ENCODE assay signal across 39 mouse cellular contexts in genomic region chr16:27354464-27354863, GRCm38 (mm10). TPM values are rescaled to one million over a fixed set of nuclear protein-coding genes. Genes with fewer than 3 reads are reported as not detected.
DNase-seq lines count a peak whose midpoint lies in the region; ATAC-seq and TF ChIP-seq lines count a peak whose summit lies in the region.
"Had no signal": no experiment of that assay in that cellular context is flagged by ENCODE, and none has a peak within 500 bp of the region (broad histone marks: within the 10 kb centered on the region; RNA-seq: fewer than 3 reads in every experiment).

No protein-coding gene starts in this region.

- no peak for TF ChIP-seq CTCF in spleen, adult 2 months (IDR thresholded peaks at IDR 0.05; ENCODE audit: extremely low read depth, insufficient read depth, insufficient read length, insufficient replicate concordance)

- H3K27me3 ChIP-seq in spleen, adult 2 months (ENCODE audit: control insufficient read depth, insufficient read depth, low read length): no peaks in the 10 kb centered on the region
- H3K27me3 ChIP-seq: heart, embryonic 13.5 days; hindbrain, embryonic 15.5 days; intestine, embryonic 15.5 days; stomach, embryonic 15.5 days had no signal

- H3K4me3 ChIP-seq in spleen, adult 2 months (ENCODE audit: extremely low read depth, insufficient read depth, insufficient read length): no peak overlapping the region
- H3K4me3 ChIP-seq: gastrocnemius, adult 2 months; heart, embryonic 13.5 days; hindbrain, embryonic 10.5 days; hindbrain, embryonic 15.5 days; intestine, embryonic 15.5 days; stomach, embryonic 15.5 days had no signal

- peak; percentile 60 for ATAC-seq in CD4-positive, CD25-positive, alpha-beta regulatory T cell, adult 4 months
- ATAC-seq: forebrain, embryonic 14.5 days; intestine, embryonic 15.5 days; midbrain, embryonic 16.5 days had no signal

- no peaks in the 10 kb centered on the region for H3K36me3 ChIP-seq in spleen, adult 2 months (ENCODE audit: control insufficient read depth, insufficient read depth, low read length)
- H3K36me3 ChIP-seq: heart, embryonic 13.5 days; hindbrain, embryonic 10.5 days; hindbrain, embryonic 15.5 days; intestine, embryonic 15.5 days; stomach, embryonic 15.5 days had no signal

- TF ChIP-seq POLR2A in spleen, adult 2 months (IDR thresholded peaks at IDR 0.05; ENCODE audit: low read depth, low read length): no peak

- peak overlapping the region; percentile 23; the same call in 1 of the 2 replicates for H3K27ac ChIP-seq in spleen, adult 2 months (ENCODE audit: insufficient read depth, low read length)
- H3K27ac ChIP-seq: gastrocnemius, adult 2 months; heart, embryonic 13.5 days; hindbrain, embryonic 10.5 days; hindbrain, embryonic 15.5 days; intestine, embryonic 15.5 days; liver, embryonic 14.5 days; stomach, embryonic 15.5 days had no signal

- H3K4me1 ChIP-seq in spleen, adult 2 months (ENCODE audit: control insufficient read depth, insufficient read depth, insufficient read length): peaks cover 5% of the 10 kb centered on the region
- H3K4me1 ChIP-seq: heart, embryonic 13.5 days; hindbrain, embryonic 10.5 days; hindbrain, embryonic 15.5 days; intestine, embryonic 15.5 days; stomach, embryonic 15.5 days had no signal

- peak; percentile 3 to 17 for DNase-seq in spleen, adult 2 months (ENCODE audit: low read depth in 1 of 2, low spot score in 2 of 2)
- DNase-seq in spleen, adult 12 weeks (ENCODE audit: low spot score): no peak
- DNase-seq in gonadal fat pad, adult 2 months (ENCODE audit: low read depth): peak; percentile 24
- DNase-seq in telencephalon, adult 2 months (ENCODE audit: low read depth, low spot score): peak; percentile 4
- no peak for DNase-seq in adrenal gland, adult 18-20 months (ENCODE audit: low spot score in 2 of 2)
- DNase-seq in right cerebral cortex, postnatal 14 days: no peak
- DNase-seq: adrenal gland, adult 2 months; adrenal gland, postnatal 36 days; cerebellum, adult 2 months; cerebellum, postnatal 14 days; gastrocnemius, adult 2 months; gastrocnemius, postnatal 36 days; heart, postnatal 10 days; kidney, adult 2 months; kidney, postnatal 36 days; layer of hippocampus, postnatal 36 days; liver; lung, embryonic 14.5 days; lung, postnatal 14 days; thymus, adult 18-20 months; thymus, postnatal 36 days had no signal

- WGBS in spleen, adult 2 months: 24% methylated on average over 2 of the region's 2 CpGs

RNA-seq across cellular contexts. Expression of gene Uts2b, which starts 15.6 kb away (rescaled TPM):
- polyA plus RNA-seq in spleen, adult 2 months (2012; rRNA removed): not detected in 2 replicates
- polyA plus RNA-seq in CD4-positive, CD25-positive, alpha-beta regulatory T cell, adult 4 months (2017; shearing (Covaris generic)): not detected
- polyA plus RNA-seq in gonadal fat pad, adult 2 months (2012; rRNA removed): not detected in 2 replicates
- total RNA-seq in adrenal gland, adult 18-20 months (2021): not detected
- total RNA-seq: adrenal gland, adult 2 months; adrenal gland, postnatal 36 days; gastrocnemius, adult 2 months; gastrocnemius, postnatal 36 days; layer of hippocampus, adult 8-10 months; layer of hippocampus, postnatal 36 days had no signal
- polyA plus RNA-seq: adrenal gland, adult 2 months; C2C12; cortical plate, adult 2 months; embryonic facial prominence, embryonic 11.5 days; forebrain, embryonic 14.5 days; frontal cortex, adult 2 months; kidney, adult 2 months; kidney, embryonic 16.5 days; limb, embryonic 11.5 days; liver, embryonic 14.5 days; lung, embryonic 14.5 days; midbrain, embryonic 11.5 days had no signal

RNA-seq across cellular contexts. Expression of gene Ccdc50, which starts 34.2 kb away (rescaled TPM):
- 15.1 and 16.2 TPM in 2 replicates for polyA plus RNA-seq in spleen, adult 2 months (2012; rRNA removed)
- 10 to 100 TPM; 24.0 to 26.9 TPM for polyA plus RNA-seq in CD4-positive, CD25-positive, alpha-beta regulatory T cell, adult 4 months (2017; shearing (Covaris generic))
- 23.6 and 24.0 TPM in 2 replicates for polyA plus RNA-seq in gonadal fat pad, adult 2 months (2012; rRNA removed)
- 10 to 100 TPM; 78.7 to 89.9 TPM for total RNA-seq in adrenal gland, adult 18-20 months (2021)

RNA-seq across cellular contexts. Expression of gene Ostn, which starts 47.2 kb away (rescaled TPM):
- polyA plus RNA-seq in spleen, adult 2 months (2012; rRNA removed): not detected in 2 replicates
- not detected for polyA plus RNA-seq in CD4-positive, CD25-positive, alpha-beta regulatory T cell, adult 4 months (2017; shearing (Covaris generic))
- not detected in 2 replicates for polyA plus RNA-seq in gonadal fat pad, adult 2 months (2012; rRNA removed)
- total RNA-seq in adrenal gland, adult 18-20 months (2021): not detected
- total RNA-seq: adrenal gland, adult 2 months; adrenal gland, postnatal 36 days; heart, postnatal 10 days; layer of hippocampus, adult 8-10 months; layer of hippocampus, postnatal 36 days had no signal
- polyA plus RNA-seq: adrenal gland, adult 2 months; C2C12; embryonic facial prominence, embryonic 11.5 days; forebrain, embryonic 14.5 days; heart, embryonic 13.5 days; hindbrain, embryonic 10.5 days; hindbrain, embryonic 15.5 days; kidney, adult 2 months; limb, embryonic 11.5 days; liver, embryonic 14.5 days; lung, embryonic 14.5 days; midbrain, embryonic 11.5 days; midbrain, embryonic 16.5 days; neural tube, embryonic 11.5 days; stomach, embryonic 15.5 days had no signal

Comparison
In these comparisons a context has a peak if more than half of its experiments do, and no peak if none do; other contexts are left out.
1. DNase-seq: peak in spleen, adult 2 months (2 of 2), gonadal fat pad, adult 2 months (single experiment) and telencephalon, adult 2 months (single experiment); none in spleen, adult 12 weeks (single experiment), adrenal gland, adult 18-20 months (0 of 2) and right cerebral cortex, postnatal 14 days (single experiment).